Mouse (Mus musculus): ENCODE measurements around the gene Sec63.

GRCm38 (mm10) chr10:42825923-42826322 is 64.6 kb downstream of the Sec63 start:
- no peak for TF ChIP-seq CTCF (IDR thresholded peaks at IDR 0.05)
- TF ChIP-seq EP300 (IDR thresholded peaks at IDR 0.05; ENCODE audit: insufficient read depth, low read depth, low read length): no peak
